Mouse (Mus musculus): ENCODE measurements around the gene Gm3415. TPM values are rescaled to one million over a fixed set of nuclear protein-coding genes. Genes with fewer than 3 reads are reported as not detected.

Gene Gm3415
- total RNA-seq, 1 experiment = not detected

DNA sequence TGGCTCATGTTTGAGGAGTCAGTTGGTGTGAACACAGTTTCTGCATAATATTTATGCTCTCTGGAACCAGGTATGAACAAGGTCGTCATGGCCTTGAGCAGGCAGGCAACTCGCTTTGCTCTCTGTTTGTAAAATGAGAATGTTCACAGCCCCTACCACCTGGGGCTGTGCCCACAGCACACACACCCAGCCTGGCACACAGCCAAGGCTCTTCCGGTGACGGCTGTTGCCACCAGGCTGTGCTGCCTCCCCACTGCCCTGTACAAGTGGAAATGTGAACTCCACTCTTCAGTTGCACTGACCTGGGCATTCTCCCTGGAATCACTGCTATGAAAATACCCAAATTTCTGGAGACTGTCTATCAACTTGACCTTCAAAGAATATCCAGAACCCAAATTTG, 35.1 kb downstream of the Gm3415 start:
- Histone ChIP-seq H3K4me1 (ENCODE audit: control insufficient read depth in 2 of 2, insufficient read depth in 2 of 2, low read length in 2 of 2, poor library complexity in 1 of 2) (peaks cover 2% of the 10 kb centered on the region in 2 experiments; a peak in 2 of 4 replicates), H3K9ac (ENCODE audit: insufficient read depth, low read depth, low read length, poor library complexity, severe bottlenecking) (no peak overlapping the region), H3K9me3 (ENCODE audit: control insufficient read depth, insufficient read depth, low read depth, low read length) (no peaks in the 10 kb centered on the region), H3K27ac (ENCODE audit: insufficient read depth, low read depth, low read length, poor library complexity, severe bottlenecking) (no peak overlapping the region), H3K4me3 (ENCODE audit: insufficient read depth in 1 of 2, low read depth in 1 of 2, low read length in 2 of 2, poor library complexity in 1 of 2, severe bottlenecking in 1 of 2) (no peak overlapping the region), H3K36me3 (ENCODE audit: control insufficient read depth, insufficient read depth, low read length, poor library complexity, severe bottlenecking) (no peaks in the 10 kb centered on the region)
- TF ChIP-seq CHD2 (IDR thresholded peaks at IDR 0.05; ENCODE audit: low read depth, low read length) (no peak), MAFK (IDR thresholded peaks at IDR 0.05; ENCODE audit: insufficient read depth, low read depth, low read length) (no peak), ZC3H11A (IDR thresholded peaks at IDR 0.05; ENCODE audit: borderline replicate concordance, low read depth, low read length) (no peak), HCFC1 (IDR thresholded peaks at IDR 0.05; ENCODE audit: borderline replicate concordance, insufficient read depth, low read length) (no peak), ZNF384 (IDR thresholded peaks at IDR 0.05; ENCODE audit: low read depth, low read length) (no peak)
- in situ Hi-C loops (cut with MboI; ENCODE audit: low sequenced_read_pairs in 2 of 2, unreplicated experiment in 2 of 2) = no loop called here
- DNase-seq (ENCODE audit: low read depth, low spot score) = no peak

DNA sequence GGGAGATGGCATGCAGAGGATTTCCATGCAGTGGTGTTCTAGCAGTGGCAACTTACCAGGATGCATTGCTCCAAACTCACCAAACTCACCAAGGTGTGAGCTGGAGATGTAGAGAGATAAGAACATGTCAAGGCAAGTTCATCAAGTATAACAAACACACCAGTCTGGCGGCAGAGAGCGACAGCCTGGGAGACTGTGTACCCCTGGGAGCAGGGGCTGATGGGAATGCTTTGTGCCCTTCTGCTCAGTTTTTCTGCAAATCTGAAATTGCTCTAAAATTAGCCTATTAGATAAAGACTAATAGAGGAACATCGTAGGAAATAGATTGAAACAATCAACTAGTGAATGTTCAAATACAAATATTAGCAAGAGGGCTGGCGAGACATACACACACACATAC, 35.7 kb downstream of the Gm3415 start:
- in situ Hi-C loops (cut with MboI; ENCODE audit: low sequenced_read_pairs in 2 of 2, unreplicated experiment in 2 of 2) = no loop called here

DNA sequence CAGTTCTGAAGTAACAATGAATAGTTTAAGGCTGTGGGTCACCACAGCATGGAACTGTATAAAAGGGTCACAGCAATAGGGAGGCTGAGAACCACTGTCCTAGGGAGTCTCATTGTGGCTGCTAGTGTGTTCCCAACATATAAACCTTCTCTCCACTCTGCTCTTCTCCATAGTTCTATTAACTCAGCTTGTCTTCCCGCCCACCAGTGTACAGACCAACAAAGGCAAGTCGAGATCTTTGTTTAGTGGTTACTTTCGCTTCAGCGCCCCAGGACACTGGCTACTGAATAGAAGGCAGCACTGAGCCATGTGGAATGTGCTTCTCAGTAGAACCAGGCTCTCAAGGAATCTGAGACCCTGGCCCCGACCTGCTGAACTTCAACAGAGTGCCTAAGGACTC, 36.6 kb downstream of the Gm3415 start:
- Histone ChIP-seq H3K4me1 (ENCODE audit: control insufficient read depth in 2 of 2, insufficient read depth in 2 of 2, low read length in 2 of 2, poor library complexity in 1 of 2) (peaks cover 2% of the 10 kb centered on the region in 2 experiments; a peak in 2 of 4 replicates), H3K9me3 (ENCODE audit: control insufficient read depth, insufficient read depth, low read depth, low read length) (no peaks in the 10 kb centered on the region), H3K36me3 (ENCODE audit: control insufficient read depth, insufficient read depth, low read length, poor library complexity, severe bottlenecking) (no peaks in the 10 kb centered on the region), H3K4me3 (ENCODE audit: insufficient read depth in 1 of 2, low read depth in 1 of 2, low read length in 2 of 2, poor library complexity in 1 of 2, severe bottlenecking in 1 of 2) (no peak overlapping the region), H3K27ac (ENCODE audit: insufficient read depth, low read depth, low read length, poor library complexity, severe bottlenecking) (no peak overlapping the region), H3K9ac (ENCODE audit: insufficient read depth, low read depth, low read length, poor library complexity, severe bottlenecking) (no peak overlapping the region)
- no peak for DNase-seq (ENCODE audit: low read depth, low spot score)
- in situ Hi-C loops (cut with MboI; ENCODE audit: low sequenced_read_pairs in 2 of 2, unreplicated experiment in 2 of 2) = no loop called here
- no peak for TF ChIP-seq ZNF384 (IDR thresholded peaks at IDR 0.05; ENCODE audit: low read depth, low read length)
- no peak for TF ChIP-seq CHD2 (IDR thresholded peaks at IDR 0.05; ENCODE audit: low read depth, low read length)
- no peak for TF ChIP-seq HCFC1 (IDR thresholded peaks at IDR 0.05; ENCODE audit: borderline replicate concordance, insufficient read depth, low read length)
- no peak for TF ChIP-seq MAFK (IDR thresholded peaks at IDR 0.05; ENCODE audit: insufficient read depth, low read depth, low read length)
- TF ChIP-seq ZC3H11A (IDR thresholded peaks at IDR 0.05; ENCODE audit: borderline replicate concordance, low read depth, low read length) = no peak

More for the DNA sequence above, 35.7 kb downstream of the Gm3415 start:
- Histone ChIP-seq H3K9ac (ENCODE audit: insufficient read depth, low read depth, low read length, poor library complexity, severe bottlenecking) (no peak overlapping the region), H3K9me3 (ENCODE audit: control insufficient read depth, insufficient read depth, low read depth, low read length) (no peaks in the 10 kb centered on the region), H3K27ac (ENCODE audit: insufficient read depth, low read depth, low read length, poor library complexity, severe bottlenecking) (no peak overlapping the region), H3K4me3 (ENCODE audit: insufficient read depth in 1 of 2, low read depth in 1 of 2, low read length in 2 of 2, poor library complexity in 1 of 2, severe bottlenecking in 1 of 2) (no peak overlapping the region), H3K36me3 (ENCODE audit: control insufficient read depth, insufficient read depth, low read length, poor library complexity, severe bottlenecking) (no peaks in the 10 kb centered on the region), H3K4me1 (ENCODE audit: control insufficient read depth in 2 of 2, insufficient read depth in 2 of 2, low read length in 2 of 2, poor library complexity in 1 of 2) (peaks cover 2% of the 10 kb centered on the region in 2 experiments; a peak in 2 of 4 replicates)
- no peak for DNase-seq (ENCODE audit: low read depth, low spot score)
- TF ChIP-seq ZC3H11A (IDR thresholded peaks at IDR 0.05; ENCODE audit: borderline replicate concordance, low read depth, low read length) (no peak), HCFC1 (IDR thresholded peaks at IDR 0.05; ENCODE audit: borderline replicate concordance, insufficient read depth, low read length) (no peak), CHD2 (IDR thresholded peaks at IDR 0.05; ENCODE audit: low read depth, low read length) (no peak), ZNF384 (IDR thresholded peaks at IDR 0.05; ENCODE audit: low read depth, low read length) (no peak)

DNA sequence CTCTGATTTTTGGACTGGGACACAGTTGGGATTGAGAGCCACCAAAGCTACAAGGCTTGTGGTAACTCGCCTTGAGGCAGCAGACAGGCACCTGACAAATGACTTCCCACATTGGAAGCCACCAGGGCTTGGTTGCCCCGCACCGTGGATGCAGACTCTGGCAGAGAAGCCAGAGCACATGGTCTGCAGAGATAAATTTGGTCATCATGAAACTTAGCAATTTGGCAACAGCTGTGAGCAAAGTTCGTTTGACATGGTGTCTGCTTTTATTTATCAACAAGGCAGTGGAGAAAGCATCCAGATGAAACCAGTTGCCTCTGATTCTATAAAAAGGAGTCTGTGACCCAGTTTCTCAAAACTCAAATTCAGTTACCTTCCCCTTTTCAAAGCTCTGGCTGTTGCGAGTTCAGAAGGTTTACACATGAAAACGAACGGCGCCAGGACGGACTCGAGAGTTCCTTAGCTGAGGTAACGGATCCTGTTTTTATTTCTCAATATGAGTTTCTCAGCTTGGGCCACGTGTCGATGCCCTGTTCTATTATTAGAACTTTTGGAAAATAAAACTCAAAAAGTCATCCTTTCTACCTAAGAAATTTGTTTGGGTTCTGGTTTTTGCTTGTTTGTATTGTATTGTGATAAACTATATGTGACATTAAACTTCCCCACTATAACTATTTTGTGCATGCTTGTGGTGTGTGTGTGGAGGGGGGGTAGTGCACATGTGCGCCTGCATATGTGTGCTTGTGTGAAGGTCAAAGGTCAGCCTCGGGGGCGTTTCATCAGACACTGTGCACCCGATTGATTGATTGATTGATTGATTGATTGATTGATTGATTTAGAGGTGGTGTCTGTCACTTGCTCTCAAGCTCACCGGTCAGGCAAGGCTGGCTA, 40.9 kb downstream of the Gm3415 start:
- no peak overlapping the region for H3K9ac ChIP-seq (ENCODE audit: insufficient read depth, low read depth, low read length, poor library complexity, severe bottlenecking)
- no peak overlapping the region for H3K27ac ChIP-seq (ENCODE audit: insufficient read depth, low read depth, low read length, poor library complexity, severe bottlenecking)
- TF ChIP-seq MAFK (IDR thresholded peaks at IDR 0.05; ENCODE audit: insufficient read depth, low read depth, low read length) (no peak), ZNF384 (IDR thresholded peaks at IDR 0.05; ENCODE audit: low read depth, low read length) (no peak), CHD2 (IDR thresholded peaks at IDR 0.05; ENCODE audit: low read depth, low read length) (no peak), HCFC1 (IDR thresholded peaks at IDR 0.05; ENCODE audit: borderline replicate concordance, insufficient read depth, low read length) (no peak), ZC3H11A (IDR thresholded peaks at IDR 0.05; ENCODE audit: borderline replicate concordance, low read depth, low read length) (no peak)
- in situ Hi-C loops (cut with MboI; ENCODE audit: low sequenced_read_pairs in 2 of 2, unreplicated experiment in 2 of 2) = no loop called here
- H3K4me3 ChIP-seq (ENCODE audit: insufficient read depth in 1 of 2, low read depth in 1 of 2, low read length in 2 of 2, poor library complexity in 1 of 2, severe bottlenecking in 1 of 2) = no peak overlapping the region
- no peaks in the 10 kb centered on the region for H3K36me3 ChIP-seq (ENCODE audit: control insufficient read depth, insufficient read depth, low read length, poor library complexity, severe bottlenecking)
- no peak for DNase-seq (ENCODE audit: low read depth, low spot score)
- peaks cover 0 to 2% of the 10 kb centered on the region in 2 experiments; a peak in 1 of 4 replicates for H3K4me1 ChIP-seq (ENCODE audit: control insufficient read depth in 2 of 2, insufficient read depth in 2 of 2, low read length in 2 of 2, poor library complexity in 1 of 2)
- no peaks in the 10 kb centered on the region for H3K9me3 ChIP-seq (ENCODE audit: control insufficient read depth, insufficient read depth, low read depth, low read length)
